Mouse (Mus musculus) left cerebral cortex, adult 8-10 months (tissue): ENCODE results near the gene Dclk2. TPM values are rescaled to one million over a fixed set of nuclear protein-coding genes. Genes with fewer than 3 reads are reported as not detected.
A peak's percentile ranks its signal among the peaks of the same experiment; 100 is the strongest.

Experiments used
- DNase-seq, 2 experiments: peaks; one replicate each; pipeline ENCODE4 v3.0.0; 2022; ENCODE audit warnings: low spot score in 2 of 2
- total RNA-seq, 4 experiments: library from RNA; stranded (reverse); gene quantifications; 2 replicates each; pipeline ENCODE4 v1.2.4; 2022

Gene Dclk2
- 10 to 100 TPM; 61.3 to 67.7 (median 64.5) TPM for total RNA-seq

DNA sequence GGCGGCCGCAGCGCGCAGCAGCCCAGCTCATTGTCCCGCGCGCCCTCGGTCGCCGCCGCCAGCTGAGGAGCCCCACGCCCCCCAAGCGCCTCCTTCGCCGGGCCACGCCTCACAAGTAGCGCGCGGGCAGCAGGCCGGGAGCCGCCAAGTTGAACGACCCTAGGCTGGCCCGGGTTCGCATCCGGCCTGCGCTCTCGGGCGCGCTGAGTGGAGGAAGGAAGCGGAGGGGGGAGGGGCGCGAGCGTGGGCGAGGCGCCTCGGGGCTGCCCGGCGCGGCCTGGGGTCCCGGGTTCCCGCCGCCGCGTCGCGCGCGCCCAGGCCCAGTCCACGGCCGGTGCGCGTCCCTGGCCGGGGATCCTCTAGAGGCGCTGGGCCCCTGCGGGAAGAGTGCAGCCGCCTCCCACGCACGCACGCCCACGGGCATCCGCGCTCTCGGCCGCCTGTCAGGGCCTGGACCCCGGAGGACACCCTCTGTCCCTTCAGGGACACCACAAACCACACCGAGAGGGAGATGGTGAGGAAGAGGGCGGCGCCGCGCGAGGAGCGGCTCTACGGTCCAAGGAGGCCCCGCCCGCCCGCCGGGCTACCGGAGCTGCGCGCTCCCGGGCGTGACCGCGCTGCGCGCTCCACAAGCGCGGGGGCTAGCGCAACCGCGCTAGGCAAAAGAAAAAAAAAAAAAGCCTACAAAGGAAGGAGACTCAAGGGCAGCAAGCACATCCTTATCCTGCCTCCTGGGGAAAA, at the start of gene Dclk2:
Dclk2 (minus strand) TSS at position 510 of the 741 bp plus-strand sequence.
- peak; percentile 62 to 75 for DNase-seq

DNA sequence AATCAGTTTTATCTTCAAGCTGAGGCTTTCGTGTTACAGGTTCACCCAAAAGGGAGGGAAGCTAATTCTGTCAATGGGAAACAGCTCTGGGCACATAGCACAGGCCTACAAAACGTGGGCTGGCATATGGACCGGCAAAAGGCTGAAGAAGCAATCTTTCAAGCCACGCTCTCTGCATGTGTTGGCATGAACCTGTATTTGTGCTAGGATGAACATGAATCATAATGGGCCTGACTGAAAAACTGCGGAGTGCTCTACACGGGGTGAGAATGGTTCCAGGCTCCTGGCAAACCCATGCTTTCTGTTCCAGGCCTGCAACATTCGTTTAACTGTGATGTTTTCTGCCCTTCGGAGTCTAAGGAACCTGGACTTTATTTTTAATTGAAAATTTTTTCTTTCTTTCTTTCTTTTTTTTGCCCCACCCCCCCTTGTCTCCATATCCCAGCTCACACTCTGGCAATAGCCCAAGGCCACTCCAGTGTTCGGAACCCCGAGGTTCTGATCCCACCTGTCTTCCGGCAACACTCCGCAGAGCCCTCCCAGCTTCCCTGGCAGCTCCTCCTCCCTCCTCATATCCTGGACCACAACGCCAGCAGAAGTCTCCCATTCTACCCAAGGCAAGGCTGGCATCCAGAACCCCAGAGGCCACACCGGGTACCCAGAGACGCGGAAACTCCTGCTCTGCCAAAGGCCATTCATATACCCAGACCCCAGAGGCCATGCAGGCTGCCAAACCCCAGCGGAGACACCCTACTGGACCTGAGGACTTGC, 42.2 kb upstream of the Dclk2 start:
- no peak for DNase-seq

DNA sequence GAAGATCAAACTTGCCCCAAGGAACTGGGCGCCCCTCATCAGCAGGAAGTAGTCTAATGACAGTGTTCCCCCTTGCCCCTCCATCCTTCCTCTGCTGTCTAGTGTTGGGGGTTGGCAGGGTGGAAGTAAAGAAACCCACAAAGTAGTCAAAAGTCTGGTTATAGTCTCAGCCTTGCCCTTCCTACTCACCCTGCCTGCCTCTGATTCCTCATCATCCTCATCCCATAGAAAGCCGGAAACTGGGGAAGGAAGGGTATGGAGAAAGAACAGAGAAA, 40.7 kb upstream of the Dclk2 start:
- no peak for DNase-seq

DNA sequence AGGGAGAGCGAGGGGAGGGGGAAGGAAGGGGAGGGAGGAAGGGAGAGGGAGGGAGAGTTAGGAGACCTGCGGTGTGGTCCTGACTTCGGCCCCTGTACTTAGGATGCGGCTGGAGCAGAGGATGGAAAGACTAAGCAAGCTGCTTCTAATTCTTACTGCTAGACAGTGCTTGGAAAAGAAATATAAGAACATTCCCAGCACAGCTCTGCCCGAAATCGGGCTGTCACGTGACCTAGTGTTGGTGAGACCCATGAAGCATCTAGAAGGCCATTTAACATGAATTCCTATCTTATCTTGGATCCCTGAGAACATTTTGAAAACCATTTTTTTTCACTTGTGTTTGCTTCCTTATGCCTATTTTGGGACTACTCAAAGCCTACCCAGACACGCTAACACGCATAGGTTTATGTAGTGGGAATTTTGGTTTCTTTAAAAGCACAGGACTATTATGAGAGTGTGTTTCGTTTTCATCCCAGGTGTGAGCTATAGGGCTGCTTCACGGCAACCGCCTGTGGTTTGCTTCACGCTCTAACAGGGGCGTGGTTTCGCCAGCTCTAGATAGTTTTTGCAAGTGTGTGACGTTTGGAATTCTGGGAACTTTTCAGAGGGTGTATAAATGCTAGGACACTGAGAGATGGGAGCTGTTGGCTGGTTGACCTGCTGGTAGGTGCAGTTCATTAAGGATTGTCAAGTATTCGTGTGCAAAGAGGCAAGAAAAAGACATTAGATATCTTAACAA, 40.2 kb upstream of the Dclk2 start:
- no peak for DNase-seq

DNA sequence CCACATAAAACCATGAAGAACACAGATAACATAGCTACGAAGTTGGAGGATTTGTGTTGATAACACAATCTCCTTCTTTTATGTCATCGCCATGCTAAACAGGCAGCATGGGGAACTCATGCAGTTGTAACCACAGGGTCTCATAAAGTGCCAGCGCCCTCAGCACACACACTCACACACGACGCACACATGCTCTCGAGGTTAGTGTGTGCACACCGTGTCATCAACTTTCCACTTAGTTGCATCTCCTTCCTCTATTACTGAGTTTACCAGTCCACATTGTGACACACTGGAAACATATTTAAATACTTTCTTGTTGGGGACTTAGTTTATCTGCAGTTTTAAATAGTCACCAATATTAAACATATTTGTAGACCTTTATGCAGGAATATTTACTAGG, 38.4 kb upstream of the Dclk2 start:
- DNase-seq = no peak

DNA sequence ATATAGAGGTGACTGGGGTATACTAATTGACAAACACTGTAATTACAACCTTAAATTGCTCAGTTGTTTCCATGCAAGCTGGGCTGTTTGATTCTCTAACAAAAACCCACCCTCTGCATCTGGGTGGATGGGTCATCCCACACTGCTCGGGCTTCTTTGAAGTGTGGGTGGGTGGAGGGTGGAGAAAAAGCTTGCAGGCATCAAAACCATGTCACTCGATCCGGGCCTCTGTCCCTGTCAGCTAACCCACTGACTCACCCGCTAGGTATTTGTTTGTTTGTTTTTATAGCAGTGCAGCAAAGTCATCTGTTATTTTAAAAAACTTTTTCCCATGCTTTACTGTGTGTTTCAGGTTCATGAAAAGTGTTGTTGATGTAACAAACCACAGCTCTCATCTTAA, 34.7 kb upstream of the Dclk2 start:
- no peak for DNase-seq

DNA sequence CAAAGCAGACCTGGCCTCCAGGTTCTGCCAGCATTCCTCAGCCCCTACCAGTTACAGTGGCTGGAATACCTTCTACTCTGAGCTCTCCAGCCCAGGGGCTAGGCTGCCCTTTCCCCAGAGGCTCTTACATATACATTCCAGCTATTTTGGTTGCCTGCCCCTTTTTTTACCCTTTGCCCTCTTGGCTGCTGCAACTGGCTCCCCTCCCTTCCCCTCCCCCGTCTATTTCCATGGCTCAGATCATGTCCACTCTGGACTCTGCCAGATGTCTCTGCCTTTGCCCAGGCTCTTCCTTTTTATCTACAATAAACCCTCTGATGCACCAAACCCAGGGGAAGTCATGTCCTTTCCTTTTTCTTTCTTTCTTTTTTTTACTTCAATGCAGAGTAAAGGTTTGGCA, 33.9 kb upstream of the Dclk2 start:
- no peak for DNase-seq

DNA sequence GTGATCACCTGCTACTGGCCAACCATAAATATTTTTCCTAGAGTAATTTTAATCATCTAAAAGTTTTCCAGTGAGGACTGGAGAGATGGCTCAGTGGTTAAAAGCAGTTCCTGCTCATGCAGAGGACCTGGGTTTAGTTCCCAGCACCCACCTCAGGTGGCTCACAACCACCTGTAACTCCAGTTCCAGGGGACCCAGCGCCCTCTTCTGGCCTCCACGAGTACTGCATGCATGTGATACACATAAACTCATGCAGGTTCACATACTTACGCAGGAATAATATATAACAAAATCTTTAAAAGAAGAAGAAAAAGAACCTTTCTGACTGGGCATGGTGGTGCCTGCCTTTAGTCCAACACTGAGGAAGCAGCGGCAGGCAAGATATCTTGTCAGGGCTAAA, 33.2 kb upstream of the Dclk2 start:
- no peak for DNase-seq

DNA sequence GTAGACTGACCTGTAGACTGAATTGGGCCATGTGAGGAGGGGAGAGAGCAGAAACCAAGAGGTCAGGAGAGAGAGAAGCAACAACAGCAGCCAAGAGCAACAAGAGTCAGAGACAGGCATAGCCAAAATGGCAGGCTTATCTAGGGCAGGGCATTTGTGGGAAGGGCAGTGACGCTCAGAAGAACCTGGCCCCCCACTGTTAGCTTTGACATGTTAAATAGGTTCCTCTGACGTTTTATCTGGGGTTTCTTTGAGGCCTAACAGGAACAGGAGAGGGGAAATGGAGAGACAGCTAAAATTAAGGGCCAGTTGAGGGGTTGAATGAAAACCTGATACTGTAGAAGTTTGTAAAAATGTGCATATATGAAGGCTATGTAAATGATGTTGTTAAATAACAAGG, 30.0 kb upstream of the Dclk2 start:
- no peak for DNase-seq

DNA sequence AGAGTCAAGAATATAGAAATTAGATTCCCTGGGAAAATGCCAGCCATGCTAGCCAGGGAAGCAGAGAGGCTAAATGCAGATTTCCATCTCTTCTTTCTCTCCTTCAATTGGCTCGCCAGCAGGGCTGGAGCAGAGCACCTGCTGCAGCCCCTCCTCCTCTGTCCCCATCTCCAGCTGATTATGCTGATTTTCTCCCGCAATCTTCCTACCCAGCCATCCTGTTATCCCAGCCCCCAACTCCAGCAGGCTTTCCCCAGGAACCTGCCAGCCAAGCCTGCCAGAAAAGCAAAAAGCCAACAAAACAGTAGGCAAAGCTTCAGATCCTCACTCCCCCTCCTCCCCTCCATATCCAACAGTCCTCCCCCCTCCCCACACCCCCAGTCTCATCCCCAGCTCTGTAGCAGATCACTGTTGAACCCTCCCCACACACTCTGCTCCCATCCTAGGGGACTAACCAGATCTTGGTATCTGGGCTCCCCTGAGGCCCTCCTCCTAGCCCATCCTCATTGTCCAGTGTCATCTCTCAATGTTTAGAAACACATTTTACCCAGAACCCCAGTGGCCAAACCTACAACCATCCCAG, 15.7 kb upstream of the Dclk2 start:
- peak in 1 of 2 experiments; percentile 24 for DNase-seq

DNA sequence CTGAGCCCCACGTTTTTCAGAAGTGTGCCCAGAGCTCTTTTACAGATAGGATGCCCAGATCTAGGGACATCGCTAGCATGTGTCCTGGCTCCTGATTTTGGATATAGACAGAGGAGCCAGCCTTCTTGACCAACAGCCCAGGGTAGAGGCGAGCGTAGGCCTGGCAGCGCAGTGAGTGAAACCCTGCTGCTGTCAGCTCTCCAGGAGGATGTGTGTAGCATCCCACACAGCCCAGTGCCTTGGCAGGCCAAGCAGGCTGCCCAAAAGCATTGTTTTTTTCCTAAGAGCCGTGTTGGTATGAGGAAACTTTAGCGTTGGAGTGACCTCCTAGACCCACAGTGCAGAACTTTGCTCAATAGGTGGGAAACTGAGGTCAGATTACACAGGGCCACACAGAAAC, 12.8 kb upstream of the Dclk2 start:
- no peak for DNase-seq

DNA sequence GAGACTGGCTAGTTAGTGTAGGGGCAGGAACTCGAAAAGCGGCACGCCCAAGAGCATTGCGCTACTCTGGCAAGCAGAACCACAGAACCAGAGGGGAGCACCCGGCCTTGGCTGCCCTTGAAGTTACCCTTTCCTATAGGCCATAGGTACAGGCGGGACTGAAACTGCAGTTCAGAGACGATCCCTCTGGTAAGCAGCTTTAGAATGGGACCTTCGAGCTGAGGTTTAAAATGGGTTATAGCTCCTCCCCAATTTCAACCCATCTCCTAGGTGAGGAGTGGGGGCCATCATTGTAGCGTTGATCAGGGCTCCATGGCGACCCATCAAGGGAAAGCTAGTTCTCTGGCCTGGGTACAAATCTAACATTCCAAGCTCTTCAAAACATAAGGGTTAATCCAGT, 3.0 kb upstream of the Dclk2 start:
- DNase-seq = no peak

DNA sequence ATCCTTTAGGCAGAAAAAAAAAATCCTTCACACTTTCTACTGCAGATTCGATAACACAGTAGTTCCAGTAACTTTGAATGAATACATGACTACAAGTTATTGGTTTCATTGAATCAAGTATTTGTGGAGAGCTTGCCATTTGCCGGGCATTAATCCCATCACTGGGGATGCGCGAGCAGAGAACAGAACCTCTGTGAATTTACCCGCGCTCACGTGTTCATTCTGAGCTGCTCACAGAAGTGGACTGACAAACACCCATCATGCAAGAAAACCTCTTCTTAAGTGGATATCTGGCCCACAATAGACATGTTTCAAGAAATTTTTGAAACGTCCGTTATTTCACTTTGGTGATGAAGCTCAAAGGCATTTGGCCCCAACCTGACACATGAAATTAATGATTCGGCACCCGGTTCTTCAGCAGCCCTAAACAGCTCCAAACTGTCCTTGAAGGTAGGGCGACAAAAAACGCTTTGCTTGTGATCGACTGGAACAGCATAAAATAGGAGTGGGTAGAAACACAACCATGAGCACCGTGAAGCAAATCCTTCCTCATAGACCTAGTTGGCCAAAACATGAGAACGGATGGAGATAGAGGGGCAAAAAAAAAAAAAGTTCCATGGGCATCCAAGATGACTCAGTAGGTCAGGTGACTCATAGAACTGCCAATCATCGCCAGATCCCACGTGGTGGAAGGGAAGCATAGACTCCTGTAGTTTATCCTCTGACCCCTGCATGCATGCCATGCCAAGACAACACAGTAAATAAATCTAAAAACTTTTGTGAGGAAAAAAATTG, 726 bp upstream of the Dclk2 start:
- DNase-seq = no peak

DNA sequence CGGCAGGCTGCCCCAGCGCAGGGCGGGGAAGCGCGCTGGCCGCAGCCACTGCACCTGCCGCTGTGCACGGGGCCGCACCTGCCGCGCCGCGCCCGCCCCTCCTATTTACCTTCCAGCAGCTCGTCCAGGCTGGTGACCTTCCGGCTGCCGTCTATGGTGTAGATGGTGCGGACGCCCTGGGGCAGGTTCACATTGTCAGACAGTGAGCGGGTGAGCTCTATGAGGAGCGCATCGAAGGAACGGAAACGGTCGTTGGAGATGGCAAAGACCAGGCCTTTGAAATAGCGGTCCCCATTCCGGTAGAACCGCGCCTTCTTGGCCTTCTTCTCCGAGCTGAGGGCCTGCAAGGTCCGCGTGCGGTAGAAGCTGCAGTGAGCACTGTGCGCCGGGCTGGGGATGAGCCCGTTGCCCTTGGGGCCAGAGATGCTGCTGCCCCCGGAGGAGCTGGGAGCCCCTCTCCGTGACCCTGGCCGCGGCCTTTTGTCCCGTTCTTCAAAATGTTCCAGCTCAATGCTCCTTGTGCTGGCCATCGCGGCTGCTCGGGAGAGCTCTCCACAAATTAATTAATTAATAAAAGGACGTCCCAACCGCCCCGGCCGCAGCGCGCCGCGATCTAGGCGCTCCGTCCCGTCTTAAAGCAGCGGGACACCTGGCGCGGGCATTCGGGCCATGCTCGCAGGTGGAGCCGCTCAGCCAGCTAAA, 860 bp downstream of the Dclk2 start:
- peak in 1 of 2 experiments; percentile 23 for DNase-seq

DNA sequence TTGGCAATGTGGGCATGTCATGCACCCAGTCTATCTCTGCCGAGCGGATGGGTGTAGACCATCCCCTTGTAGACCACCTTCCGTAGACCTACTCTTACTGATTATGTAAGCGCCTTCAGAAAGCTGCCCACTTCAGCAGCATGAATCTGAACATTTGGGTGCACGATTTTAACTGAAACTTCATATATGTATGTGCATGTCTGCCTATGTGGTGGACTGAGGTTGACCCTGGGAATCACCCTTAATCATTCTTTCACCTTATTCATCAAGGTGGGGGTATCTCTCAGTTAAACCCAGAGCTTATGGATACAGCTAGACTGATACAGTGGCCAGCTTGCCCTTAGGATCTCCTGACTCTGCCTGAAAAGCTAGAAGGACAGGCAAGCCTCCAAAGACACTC, 3.6 kb downstream of the Dclk2 start:
- DNase-seq = no peak

DNA sequence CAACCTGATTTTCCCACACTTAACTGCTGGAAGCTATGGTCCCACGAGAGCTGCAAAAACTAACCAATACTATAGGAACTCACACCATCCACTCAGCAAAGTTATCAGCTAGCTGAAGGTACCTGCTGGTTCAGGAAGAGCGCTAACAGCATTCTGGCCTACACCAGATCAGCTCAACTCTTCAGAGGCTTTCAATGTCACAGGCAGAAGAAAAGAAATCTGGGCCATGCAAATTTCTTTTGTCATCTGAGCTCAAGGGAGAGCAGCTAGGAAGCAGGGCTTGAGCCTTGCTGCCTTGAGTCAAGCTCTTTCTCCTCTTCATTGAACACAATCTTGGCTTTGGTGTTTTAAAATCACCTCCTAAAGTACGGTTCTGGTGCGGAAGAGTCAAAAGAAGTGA, 4.0 kb downstream of the Dclk2 start:
- no peak for DNase-seq

DNA sequence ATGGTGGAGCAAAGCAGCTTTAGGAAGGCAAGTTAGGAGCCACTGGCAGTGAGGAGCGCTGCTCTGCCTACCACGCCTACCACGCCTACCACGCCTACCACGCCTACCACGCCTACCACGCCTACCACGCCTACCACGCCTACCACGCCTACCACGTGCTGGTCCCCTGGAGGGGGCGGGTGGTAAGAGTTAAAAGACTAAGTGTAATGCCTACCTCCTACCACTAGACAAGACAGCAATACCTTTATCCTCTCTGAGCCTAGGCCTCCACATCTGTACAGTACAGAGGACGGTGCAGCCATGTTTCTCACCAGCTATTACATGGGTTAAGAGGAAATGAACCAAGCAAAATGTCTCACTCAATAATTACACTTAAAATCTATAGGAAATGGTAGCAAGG, 5.4 kb downstream of the Dclk2 start:
- DNase-seq = no peak

DNA sequence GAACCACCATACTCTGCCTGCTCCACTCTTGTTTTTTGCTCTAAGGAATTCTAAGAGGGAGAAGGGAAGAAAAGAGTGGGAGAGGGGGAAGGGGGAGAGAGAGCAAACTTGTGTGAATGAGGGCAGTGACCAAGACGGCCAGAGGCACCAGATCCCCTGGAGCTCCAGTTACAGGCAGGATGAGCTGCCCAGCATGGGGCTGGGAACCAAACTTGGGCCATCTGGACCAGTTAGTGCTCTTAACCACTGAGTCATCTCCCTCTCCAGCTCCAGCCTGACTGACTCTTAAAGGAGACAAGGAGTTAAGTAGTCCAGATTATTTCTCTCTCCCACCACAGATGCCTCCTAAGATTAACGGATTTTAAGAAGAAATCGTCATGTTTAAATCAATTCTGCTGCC, 6.3 kb downstream of the Dclk2 start:
- DNase-seq = no peak

DNA sequence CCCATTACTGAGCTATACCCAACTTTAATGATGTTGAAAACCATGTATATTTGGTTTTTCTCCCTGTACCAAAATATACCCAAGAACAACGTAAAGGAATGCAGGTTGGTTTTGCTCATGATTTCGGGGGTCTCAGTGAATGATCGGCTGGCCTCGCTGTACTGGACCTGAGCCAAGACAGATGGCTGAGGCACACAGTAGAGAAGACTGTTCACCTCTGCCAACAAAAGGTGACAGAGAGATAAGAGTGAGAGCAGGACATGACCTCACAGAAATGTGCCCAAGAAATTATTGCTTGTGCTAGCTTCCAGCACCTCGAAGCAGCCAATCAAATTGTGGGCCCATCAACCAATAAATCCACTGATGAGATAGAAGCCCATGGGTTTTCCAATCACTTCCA, 22.3 kb downstream of the Dclk2 start:
- no peak for DNase-seq

DNA sequence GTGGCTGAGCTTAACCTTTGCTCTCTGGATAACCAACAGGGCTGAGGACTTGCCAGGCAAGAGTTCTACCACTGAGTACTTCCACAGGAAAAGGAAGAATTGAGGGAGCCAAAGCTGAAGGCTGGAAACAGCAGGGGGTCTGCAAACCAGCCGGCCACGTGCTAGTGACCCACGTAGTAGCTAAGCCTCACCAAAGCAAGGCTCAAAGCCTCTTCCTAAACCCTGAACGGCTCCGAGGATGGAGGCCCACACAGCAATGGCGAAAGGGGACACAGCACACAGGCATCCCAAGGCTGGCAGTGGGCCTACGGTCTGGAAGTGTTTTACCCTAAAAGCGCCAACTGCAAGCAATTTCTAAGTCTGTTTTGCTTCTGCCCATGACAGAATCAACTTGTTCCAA, 23.1 kb downstream of the Dclk2 start:
- DNase-seq = no peak

DNA sequence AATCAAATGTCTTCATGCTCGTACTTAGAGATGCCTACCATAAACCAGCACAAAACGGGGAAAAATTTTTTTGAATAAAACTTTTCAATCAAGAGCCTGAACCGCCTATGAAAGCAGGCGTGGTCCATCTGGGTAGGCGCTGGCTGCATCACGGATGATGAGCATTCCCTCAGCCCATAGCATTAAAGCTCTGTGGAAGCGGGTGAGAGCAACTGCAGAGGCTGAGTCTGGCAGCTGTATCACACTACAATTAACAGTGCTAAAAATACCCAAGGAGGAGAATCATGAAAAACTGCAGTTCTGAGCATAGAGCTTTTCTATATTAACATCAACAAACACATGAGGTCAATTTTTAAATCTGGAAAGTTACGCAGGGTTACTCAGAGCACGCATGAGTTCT, 23.6 kb downstream of the Dclk2 start:
- peak in 1 of 2 experiments; percentile 51 for DNase-seq
